Mouse (Mus musculus) heart, embryonic 13.5 days (tissue): ENCODE measurements at regions not wholly inside any gene's neighbourhood (a gene's known extent, or its start where the extent isn't known, plus 50 kb on each side); places are given as distances from the start of the nearest gene placed in this dataset.

ENCODE experiments used
- ATAC-seq: fragments of 200-750 bp; cut with Nextera tagmentation; 2 replicates; pipeline ENCODE4 v1.8.0; 2017; ENCODE audit warnings: moderate TSS enrichment; ENCODE audit not compliant: insufficient number of reproducible peaks, low FRiP score, low TSS enrichment; ENCODE audit errors: extremely low read depth
- H3K27ac ChIP-seq: fragments of 300-500 bp; sonication (generic); replicated peaks from 2 replicates; pipeline ENCODE4 v1.5.1; 2015; ENCODE audit warnings: moderate library complexity, mild to moderate bottlenecking, inconsistent platforms
- H3K27me3 ChIP-seq: fragments of 300-500 bp; sonication (generic); replicated peaks from 2 replicates; pipeline ENCODE4 v1.6.1; 2015; ENCODE audit warnings: mild to moderate bottlenecking, inconsistent platforms
- H3K36me3 ChIP-seq: fragments of 300-500 bp; sonication (generic); 2 replicates; pipeline ENCODE4 v1.6.1; 2015; ENCODE audit warnings: mild to moderate bottlenecking, inconsistent platforms
- H3K4me1 ChIP-seq: fragments of 300-500 bp; sonication (generic); 2 replicates; pipeline ENCODE4 v1.6.1; 2015; ENCODE audit warnings: inconsistent platforms
- H3K4me2 ChIP-seq: fragments of 300-500 bp; sonication (generic); 2 replicates; pipeline ENCODE4 v1.6.1; 2015; ENCODE audit warnings: inconsistent platforms, mild to moderate bottlenecking, moderate library complexity
- H3K4me3 ChIP-seq: fragments of 300-500 bp; sonication (generic); 2 replicates; pipeline ENCODE4 v1.5.1; 2015; ENCODE audit warnings: moderate library complexity, mild to moderate bottlenecking, inconsistent platforms
- H3K9ac ChIP-seq: fragments of 300-500 bp; sonication (generic); 2 replicates; pipeline ENCODE4 v1.6.1; 2015; ENCODE audit warnings: inconsistent platforms, mild to moderate bottlenecking, moderate library complexity
- H3K9me3 ChIP-seq: fragments of 300-500 bp; sonication (generic); 2 replicates; pipeline ENCODE4 v1.6.1; 2016; ENCODE audit warnings: inconsistent platforms
- WGBS: fragments of 180-500 bp; shearing (Covaris S2); methylation state at CpG from one replicate; pipeline ENCODE4 v1.1.7; 2015; ENCODE audit warnings: mixed read lengths; 5-methylcytosine and 5-hydroxymethylcytosine counted together

DNA sequence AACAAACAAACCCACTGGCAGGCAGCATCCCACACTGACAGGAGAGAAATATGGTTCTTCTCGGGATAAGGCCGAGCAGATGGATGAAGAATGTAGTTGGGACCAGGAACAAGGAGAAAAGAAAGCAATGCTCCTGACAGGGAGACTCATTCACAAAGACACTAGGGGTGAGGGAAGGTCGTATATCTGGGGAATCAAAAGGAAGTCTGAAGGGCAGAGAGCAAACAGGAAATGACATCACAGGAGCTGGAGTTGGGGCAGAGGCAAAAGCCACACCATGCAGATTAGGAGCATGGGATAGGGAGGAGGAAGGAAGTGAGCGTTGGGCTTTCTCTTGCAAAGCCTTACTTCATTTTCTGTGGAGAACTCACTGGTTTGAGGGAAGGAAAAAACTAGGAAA, 174.4 kb downstream of the Sptssa start:
- no peak for ATAC-seq
- Histone ChIP-seq H3K9me3 (no peaks in the 10 kb centered on the region), H3K4me1 (no peaks in the 10 kb centered on the region), H3K4me3 (no peak overlapping the region), H3K4me2 (no peak overlapping the region), H3K9ac (no peak overlapping the region), H3K27ac (0 out of 2 replicates have a peak overlapping the region, but pooled peaks have one; percentile 4), H3K36me3 (no peaks in the 10 kb centered on the region), H3K27me3 (no peaks in the 10 kb centered on the region)
- WGBS, result 60% methylated on average over 4 of the region's 4 CpGs

DNA sequence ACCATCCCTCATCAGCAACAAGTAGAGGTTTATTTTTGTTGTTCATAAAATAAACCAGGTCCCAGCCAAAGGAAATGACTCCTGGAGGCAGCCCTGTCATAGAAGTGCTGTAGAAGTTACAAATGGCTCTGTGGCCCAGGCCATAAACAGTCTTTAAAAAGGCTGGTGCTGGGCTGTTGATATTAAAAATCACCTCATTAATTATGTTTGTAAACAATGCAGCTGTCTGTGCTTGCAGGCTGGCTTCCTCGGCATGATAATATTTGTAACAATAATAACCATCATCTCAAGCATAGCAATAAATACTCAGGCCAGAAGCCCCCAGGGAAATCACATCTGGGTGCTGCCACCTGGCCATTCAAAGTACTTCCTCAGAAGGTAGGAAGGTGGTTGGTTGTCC, 176.5 kb downstream of the Sptssa start:
- no peak for ATAC-seq

DNA sequence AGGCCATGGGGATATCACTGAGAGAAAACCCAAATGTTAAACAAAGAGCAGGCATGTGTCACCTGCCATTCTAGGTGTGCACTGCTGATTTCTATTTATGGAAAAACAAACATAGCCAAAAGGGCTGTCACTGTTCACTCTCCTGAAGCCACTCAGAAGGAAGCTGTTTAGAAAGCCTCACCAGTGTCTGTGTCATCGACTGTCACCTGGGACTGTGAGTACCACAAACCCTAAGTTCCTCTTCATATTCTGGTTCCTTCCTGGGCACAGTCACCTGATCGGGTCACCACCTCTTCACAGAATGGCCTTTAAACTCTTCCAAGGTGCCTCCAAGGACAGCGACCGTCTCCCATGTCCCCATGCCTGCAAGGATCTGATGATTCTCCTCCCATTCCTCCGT, 183.5 kb downstream of the Sptssa start:
- no peak overlapping the region for H3K4me3 ChIP-seq
- ATAC-seq, result no peak
- H3K9me3 ChIP-seq, result no peaks in the 10 kb centered on the region
- no peak overlapping the region for H3K27ac ChIP-seq
- H3K27me3 ChIP-seq, result no peaks in the 10 kb centered on the region
- no peaks in the 10 kb centered on the region for H3K36me3 ChIP-seq
- H3K4me2 ChIP-seq, result no peak overlapping the region
- WGBS, result 73% methylated on average over 5 of the region's 5 CpGs
- no peaks in the 10 kb centered on the region for H3K4me1 ChIP-seq
- H3K9ac ChIP-seq, result no peak overlapping the region

More for the DNA sequence above, 176.5 kb downstream of the Sptssa start:
- WGBS, result 56% methylated on average over 1 of the region's 1 CpGs
- Histone ChIP-seq H3K9me3 (no peaks in the 10 kb centered on the region), H3K9ac (no peak overlapping the region), H3K36me3 (no peaks in the 10 kb centered on the region), H3K4me3 (no peak overlapping the region), H3K4me1 (no peaks in the 10 kb centered on the region), H3K27me3 (no peaks in the 10 kb centered on the region), H3K27ac (no peak overlapping the region), H3K4me2 (no peak overlapping the region)

DNA sequence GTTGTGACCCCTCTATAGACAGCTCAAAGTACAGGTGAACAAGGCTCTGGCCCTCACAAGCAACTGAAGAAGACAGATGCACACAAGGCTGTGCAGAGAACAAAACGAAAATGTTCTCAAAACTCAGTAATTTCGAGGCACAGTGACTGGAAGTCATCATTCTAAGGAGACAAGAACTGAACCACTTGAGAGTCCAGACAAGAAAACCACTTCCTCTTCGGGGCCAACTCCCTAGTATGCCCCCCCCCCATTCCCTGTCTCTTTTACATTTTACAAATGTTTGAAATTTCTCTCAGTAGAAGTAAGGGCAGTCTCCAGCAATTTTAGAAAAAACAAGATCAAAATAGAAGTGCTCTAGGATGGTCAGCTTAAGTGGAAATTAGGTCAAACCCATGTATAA, 184.0 kb downstream of the Sptssa start:
- Histone ChIP-seq H3K27me3 (no peaks in the 10 kb centered on the region), H3K4me2 (no peak overlapping the region), H3K4me3 (no peak overlapping the region), H3K4me1 (no peaks in the 10 kb centered on the region), H3K9me3 (no peaks in the 10 kb centered on the region), H3K27ac (no peak overlapping the region), H3K36me3 (no peaks in the 10 kb centered on the region), H3K9ac (no peak overlapping the region)
- ATAC-seq, result no peak
- WGBS, result 56% methylated on average over 3 of the region's 3 CpGs

DNA sequence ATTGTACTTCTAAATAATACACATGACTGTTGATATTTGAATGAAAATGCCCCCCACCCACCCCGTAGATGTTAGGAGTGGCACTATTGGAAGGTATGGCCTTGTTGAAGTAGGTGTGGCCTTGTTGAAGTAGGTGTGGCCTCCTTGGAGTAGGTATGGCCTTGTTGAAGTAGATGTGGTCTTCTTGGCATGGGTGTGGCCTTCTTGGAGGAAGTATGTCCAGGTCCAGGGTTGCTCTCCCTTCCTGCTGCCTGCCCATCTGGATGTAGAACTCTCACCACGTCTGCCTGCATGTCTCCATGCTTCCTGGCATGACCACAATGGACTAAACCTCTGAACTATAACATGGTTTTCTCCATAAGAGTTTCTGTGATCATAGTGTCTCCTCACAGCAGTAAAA, 188.7 kb downstream of the Sptssa start:
- no peak overlapping the region for H3K9ac ChIP-seq
- H3K4me2 ChIP-seq, result no peak overlapping the region
- H3K27me3 ChIP-seq, result no peaks in the 10 kb centered on the region
- no peak overlapping the region for H3K27ac ChIP-seq
- ATAC-seq, result no peak
- no peak overlapping the region for H3K4me3 ChIP-seq
- no peaks in the 10 kb centered on the region for H3K36me3 ChIP-seq
- H3K4me1 ChIP-seq, result no peaks in the 10 kb centered on the region
- 64% methylated on average over 2 of the region's 2 CpGs for WGBS
- H3K9me3 ChIP-seq, result no peaks in the 10 kb centered on the region

DNA sequence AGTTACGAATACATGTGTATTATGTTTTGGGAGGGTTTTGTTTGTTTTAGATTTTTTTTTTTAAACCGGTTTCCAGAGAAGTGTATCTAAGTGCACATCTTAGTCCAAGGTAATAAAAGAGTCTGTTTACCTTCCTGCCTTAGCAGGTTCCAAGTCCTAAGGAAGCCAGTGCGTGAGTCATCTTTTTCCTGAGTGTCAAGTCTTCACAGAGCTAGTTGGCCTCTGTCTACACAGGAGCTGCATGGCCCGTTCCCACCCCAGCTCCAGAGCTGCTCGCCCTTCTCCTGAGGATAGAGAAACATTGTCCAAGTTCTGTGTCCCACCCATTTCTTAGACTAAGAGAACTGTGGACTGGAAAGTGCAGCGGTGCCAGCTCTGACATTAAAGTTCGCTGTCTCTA, 192.6 kb downstream of the Sptssa start:
- H3K27me3 ChIP-seq, result no peaks in the 10 kb centered on the region
- peaks cover 16% of the 10 kb centered on the region for H3K4me1 ChIP-seq
- WGBS, result 71% methylated on average over 7 of the region's 7 CpGs
- no peaks in the 10 kb centered on the region for H3K36me3 ChIP-seq
- no peak overlapping the region for H3K4me3 ChIP-seq
- no peak overlapping the region for H3K9ac ChIP-seq
- no peak overlapping the region for H3K4me2 ChIP-seq
- H3K27ac ChIP-seq, result no peak overlapping the region
- H3K9me3 ChIP-seq, result no peaks in the 10 kb centered on the region
- ATAC-seq, result no peak

DNA sequence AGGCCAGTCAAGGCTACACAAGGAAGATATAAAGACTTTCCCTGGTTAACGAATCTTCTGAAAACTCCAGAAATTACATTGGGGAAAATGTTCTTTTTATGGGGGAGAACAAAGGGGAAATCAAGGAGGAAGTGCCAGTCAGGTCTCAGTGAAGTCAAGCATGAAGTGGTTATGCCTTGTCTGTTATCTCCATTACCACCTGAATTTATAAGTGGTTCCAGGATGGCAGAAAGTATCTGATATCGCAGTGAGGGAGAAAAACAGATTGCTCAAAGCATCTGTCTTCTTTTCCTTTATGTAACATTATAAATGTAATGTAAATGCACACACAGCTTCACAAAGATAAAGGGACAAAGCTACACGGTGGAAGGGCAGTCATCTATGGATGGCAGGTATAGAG, 195.0 kb downstream of the Sptssa start:
- peaks cover 16% of the 10 kb centered on the region for H3K4me1 ChIP-seq
- no peaks in the 10 kb centered on the region for H3K36me3 ChIP-seq
- no peaks in the 10 kb centered on the region for H3K9me3 ChIP-seq
- no peak for ATAC-seq
- no peak overlapping the region for H3K4me3 ChIP-seq
- 75% methylated on average over 3 of the region's 3 CpGs for WGBS
- H3K27me3 ChIP-seq, result no peaks in the 10 kb centered on the region
- no peak overlapping the region for H3K9ac ChIP-seq
- no peak overlapping the region for H3K27ac ChIP-seq
- H3K4me2 ChIP-seq, result no peak overlapping the region

DNA sequence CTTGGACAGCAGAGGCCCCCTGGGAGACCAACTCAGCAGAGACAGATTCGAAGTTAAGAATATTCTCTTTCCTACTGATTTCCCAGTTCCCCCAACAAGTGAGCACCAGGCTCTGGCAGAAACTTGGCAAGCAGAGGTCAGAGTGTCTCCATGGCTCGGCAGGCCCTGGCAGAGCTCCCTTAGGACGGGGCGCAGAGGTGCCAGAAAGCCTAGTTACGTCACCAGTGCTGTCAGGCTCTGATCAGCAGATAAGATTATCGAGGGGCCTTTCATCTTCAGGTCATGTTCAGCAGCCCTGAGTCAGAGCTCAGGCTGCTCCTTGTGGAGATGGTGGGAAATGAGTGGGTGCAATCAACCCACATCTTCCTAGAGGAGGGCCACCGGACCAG, 196.2 kb downstream of the Sptssa start:
- Histone ChIP-seq H3K4me3 (no peak overlapping the region), H3K36me3 (no peaks in the 10 kb centered on the region), H3K9ac (no peak overlapping the region), H3K27me3 (no peaks in the 10 kb centered on the region), H3K4me1 (peaks cover 16% of the 10 kb centered on the region), H3K4me2 (no peak overlapping the region), H3K27ac (peak overlapping the region; percentile 39), H3K9me3 (no peaks in the 10 kb centered on the region)
- WGBS, result 36% methylated on average over 7 of the region's 7 CpGs
- ATAC-seq, result no peak

DNA sequence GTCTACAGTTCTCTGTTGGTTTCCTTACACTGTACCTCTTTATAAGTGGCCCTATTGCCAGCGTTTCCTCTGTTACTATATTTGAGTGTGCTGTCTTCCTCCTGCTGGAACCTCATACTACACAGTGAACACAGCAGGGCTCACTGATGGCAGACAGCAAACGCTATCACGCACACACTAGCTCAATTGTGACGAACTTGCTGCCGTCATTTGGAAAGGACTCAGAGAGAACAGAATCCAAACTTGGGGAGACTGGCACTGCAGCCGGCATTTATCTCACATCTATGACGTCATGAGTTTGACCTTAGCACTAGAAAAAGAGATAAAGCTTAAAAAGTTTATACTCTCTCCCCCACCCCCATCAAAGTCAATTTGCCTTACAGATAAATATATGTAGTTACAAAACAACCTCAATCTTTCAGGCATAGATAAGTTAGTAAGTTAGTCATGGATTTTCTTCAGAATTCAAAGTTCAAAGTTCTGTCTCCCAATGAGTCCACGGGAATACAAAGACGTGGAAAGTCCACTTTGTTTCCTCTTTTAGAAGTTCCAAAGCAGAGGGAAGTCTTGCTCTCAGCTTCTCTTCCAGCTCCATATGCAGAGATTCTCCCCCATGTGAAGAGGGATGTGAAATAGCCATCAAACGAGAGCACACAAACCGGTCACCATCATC, 196.8 kb downstream of the Sptssa start:
- H3K27ac ChIP-seq, result peak overlapping the region; percentile 69
- H3K4me3 ChIP-seq, result no peak overlapping the region
- H3K36me3 ChIP-seq, result no peaks in the 10 kb centered on the region
- H3K9me3 ChIP-seq, result no peaks in the 10 kb centered on the region
- ATAC-seq, result no peak
- peak overlapping the region; percentile 37 for H3K4me2 ChIP-seq
- 26% methylated on average over 11 of the region's 11 CpGs for WGBS
- no peak overlapping the region for H3K9ac ChIP-seq
- no peaks in the 10 kb centered on the region for H3K27me3 ChIP-seq
- peaks cover 16% of the 10 kb centered on the region for H3K4me1 ChIP-seq

DNA sequence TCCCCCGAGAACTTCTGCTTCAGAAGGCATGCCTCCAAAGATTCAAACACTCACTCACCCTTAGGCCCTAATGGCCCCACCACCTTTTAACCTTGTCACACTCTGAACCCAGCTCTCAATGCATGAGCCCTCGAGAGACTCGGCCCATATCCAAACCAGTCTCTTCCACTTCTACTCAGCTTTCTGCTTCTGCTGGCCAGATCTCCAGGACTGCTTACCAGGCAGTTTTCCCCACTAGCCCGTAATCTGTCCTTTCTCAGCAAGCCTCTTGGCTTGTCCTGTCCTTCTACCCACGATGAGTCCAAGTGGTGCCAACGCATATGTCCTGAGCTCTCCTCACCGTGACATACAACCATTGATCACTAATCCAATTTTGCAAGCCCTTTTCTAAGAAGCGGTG, 199.6 kb downstream of the Sptssa start:
- no peaks in the 10 kb centered on the region for H3K27me3 ChIP-seq
- no peak overlapping the region for H3K27ac ChIP-seq
- H3K36me3 ChIP-seq, result no peaks in the 10 kb centered on the region
- peaks cover 23% of the 10 kb centered on the region for H3K4me1 ChIP-seq
- 83% methylated on average over 8 of the region's 8 CpGs for WGBS
- H3K4me3 ChIP-seq, result no peak overlapping the region
- H3K9me3 ChIP-seq, result no peaks in the 10 kb centered on the region
- no peak overlapping the region for H3K4me2 ChIP-seq
- no peak for ATAC-seq
- no peak overlapping the region for H3K9ac ChIP-seq

DNA sequence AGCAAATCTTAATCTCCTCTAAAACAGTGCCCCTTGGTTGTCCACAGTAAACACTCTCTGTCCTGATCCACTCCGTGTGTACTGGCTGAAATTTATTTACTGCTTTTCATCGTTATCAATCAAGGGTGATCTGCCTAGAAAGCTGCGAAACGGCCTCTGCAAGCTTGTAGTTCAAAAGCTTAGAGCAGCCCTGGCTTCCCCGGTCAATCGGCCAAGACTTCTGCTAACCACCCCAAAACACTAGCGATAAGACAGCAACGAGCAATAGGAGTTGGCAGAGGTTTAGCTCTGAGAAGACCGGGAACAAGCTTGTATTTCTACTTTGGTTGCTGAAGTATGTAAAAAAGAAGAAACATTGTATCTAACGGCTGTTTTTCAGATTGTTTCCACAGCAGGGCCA, 201.8 kb downstream of the Sptssa start:
- Histone ChIP-seq H3K27me3 (no peaks in the 10 kb centered on the region), H3K9me3 (no peaks in the 10 kb centered on the region), H3K9ac (no peak overlapping the region), H3K36me3 (no peaks in the 10 kb centered on the region), H3K27ac (peak overlapping the region; percentile 13; the same call in 1 of the 2 replicates), H3K4me1 (peaks cover 15% of the 10 kb centered on the region), H3K4me3 (no peak overlapping the region), H3K4me2 (no peak overlapping the region)
- ATAC-seq, result no peak
- 71% methylated on average over 10 of the region's 10 CpGs for whole genome bisulfite sequencing

DNA sequence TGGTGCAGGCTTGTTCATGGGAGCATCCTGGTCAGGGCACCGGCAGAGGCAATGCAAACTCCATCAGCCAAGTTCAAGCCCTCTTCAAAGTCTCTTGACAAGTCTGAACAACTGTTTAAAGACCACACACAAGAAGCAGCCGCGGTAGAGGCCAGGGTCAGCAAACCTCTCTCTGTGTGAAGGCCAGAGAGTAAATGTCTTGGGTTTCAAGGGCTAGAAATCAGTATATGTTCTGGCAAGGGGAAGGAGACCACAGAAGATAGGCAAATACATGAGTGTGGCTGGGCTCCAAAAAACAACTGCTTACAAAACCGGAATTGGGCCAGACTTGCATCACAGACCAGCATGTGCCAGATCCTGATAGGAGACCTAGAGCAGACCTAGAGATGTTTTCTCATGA, 203.0 kb downstream of the Sptssa start:
- H3K27me3 ChIP-seq, result no peaks in the 10 kb centered on the region
- H3K9me3 ChIP-seq, result no peaks in the 10 kb centered on the region
- H3K27ac ChIP-seq, result peak overlapping the region; percentile 54; the same call in 1 of the 2 replicates
- H3K4me1 ChIP-seq, result peaks cover 9% of the 10 kb centered on the region; the same call in 1 of the 2 replicates
- H3K9ac ChIP-seq, result no peak overlapping the region
- ATAC-seq, result no peak
- 67% methylated on average over 4 of the region's 4 CpGs for WGBS
- no peak overlapping the region for H3K4me2 ChIP-seq
- H3K4me3 ChIP-seq, result no peak overlapping the region
- H3K36me3 ChIP-seq, result no peaks in the 10 kb centered on the region
